Mouse (Mus musculus) heart, postnatal 14 days (tissue): ENCODE measurements at regions not wholly inside any gene's neighbourhood (a gene's known extent, or its start where the extent isn't known, plus 50 kb on each side); places are given as distances from the start of the nearest gene placed in this dataset.
A peak's percentile ranks its signal among the peaks of the same experiment; 100 is the strongest.

ENCODE experiments used
- DNase-seq, 2 experiments: peaks; one replicate each; pipeline ENCODE4 v3.0.0; 2021 to 2022
- intact Hi-C: fragments of 180-260 bp; cut with DNase I; formaldehyde crosslinking; loops from one replicate; pipeline ENCODE4 v1.15.1; 2025

DNA sequence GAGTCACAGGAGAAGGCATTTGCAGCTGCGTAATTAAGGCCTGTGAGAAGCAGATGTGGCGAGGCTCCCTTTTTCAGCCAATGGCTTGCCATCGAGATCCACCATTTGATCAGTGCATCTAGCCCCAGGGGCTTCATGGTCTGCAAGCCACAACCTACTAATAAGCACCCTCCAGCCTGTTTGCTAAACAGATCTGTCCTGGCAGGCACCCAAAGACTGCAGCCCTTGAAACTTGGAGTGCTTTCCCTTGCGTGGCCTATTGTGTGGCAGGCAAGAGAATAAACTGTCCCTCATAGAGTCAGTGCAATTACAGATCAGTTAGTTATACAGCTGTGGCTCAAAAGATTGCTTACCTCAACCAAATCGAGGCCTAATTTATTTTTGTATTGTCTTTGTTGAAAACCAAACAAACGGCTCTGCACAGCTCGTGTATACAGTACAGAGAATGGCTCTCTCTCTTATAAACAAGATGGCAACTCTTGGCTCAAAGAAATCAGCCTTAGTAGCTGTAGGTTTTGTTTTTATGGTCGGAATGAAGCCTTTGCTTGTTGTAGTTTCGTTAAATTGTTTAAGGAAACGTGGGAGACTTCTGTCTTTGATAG lies 195.9 kb upstream of the Satb2 start:
- intact Hi-C loops, result no loop called here
- DNase-seq, result peak; percentile 8 to 19

DNA sequence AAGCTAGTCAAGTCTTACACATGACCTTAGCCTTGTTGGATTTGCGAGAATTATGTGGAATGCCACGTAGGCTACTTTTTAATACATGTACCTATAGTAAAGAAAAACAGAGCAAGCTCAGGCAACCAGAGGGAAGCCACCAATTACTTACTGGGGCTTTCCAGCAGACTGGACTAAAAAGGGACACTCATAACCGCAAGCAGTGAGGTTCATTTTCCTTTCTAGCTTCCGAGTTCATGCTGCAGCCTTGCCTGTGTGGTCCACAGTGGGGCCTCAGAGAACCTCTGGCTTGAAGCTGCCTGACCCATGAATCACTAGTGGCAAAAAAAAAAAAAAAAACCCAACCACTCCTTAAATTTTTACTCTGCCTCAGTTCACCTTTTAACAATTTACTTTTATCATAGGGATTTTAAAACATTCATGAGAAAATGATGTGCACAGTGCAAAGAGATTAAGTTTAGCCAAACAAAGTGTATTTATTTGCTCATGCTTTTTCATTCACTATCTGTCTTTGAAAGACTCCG lies 188.6 kb upstream of the 1700066M21Rik start:
- intact Hi-C loops, result no loop called here
- DNase-seq, result no peak

DNA sequence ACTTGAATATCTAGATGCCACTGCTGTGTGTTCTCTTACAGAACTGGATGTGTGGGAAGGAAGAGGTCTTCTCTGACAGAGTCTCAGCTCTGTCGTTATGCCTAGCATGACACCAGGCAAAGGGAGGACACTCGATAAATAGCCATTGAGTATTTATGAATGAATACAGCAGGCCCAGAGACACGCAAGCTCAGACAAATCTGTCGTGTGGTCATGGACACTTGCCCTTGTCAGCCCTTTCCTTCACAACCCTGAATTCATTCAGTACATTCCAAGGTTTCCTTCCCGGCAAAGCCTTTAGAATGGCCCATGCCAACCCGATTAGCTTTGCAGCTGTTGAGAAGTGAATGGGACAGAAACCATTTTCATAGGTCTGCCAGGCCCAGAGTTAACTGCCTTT lies 176.1 kb upstream of the 1700066M21Rik start:
- DNase-seq, result no peak
- intact Hi-C loops, result no loop called here

DNA sequence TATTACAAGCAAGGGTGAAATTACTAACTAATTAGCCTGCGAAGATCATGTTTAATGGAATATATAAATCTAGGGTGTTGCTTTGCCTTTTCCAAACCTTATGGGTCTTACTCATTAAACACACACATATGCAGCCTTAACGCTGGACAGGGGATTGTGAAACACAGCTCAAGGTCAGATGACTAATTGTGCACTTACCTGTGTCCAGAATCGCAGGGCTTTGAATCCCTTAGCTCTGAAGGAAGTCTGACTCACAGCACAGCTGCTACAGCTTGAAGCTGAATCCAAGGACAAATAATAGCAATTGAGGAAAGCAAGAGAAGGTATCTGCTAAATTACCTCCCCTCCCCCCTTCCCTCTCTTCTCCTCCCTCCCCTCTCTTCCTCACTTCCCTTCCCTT lies 173.1 kb upstream of the 1700066M21Rik start:
- intact Hi-C loops, result loop anchor here (2.0 kb wide), 1 partner anchor 1318 kb away; no protein-coding TSS in a partner anchor

DNA sequence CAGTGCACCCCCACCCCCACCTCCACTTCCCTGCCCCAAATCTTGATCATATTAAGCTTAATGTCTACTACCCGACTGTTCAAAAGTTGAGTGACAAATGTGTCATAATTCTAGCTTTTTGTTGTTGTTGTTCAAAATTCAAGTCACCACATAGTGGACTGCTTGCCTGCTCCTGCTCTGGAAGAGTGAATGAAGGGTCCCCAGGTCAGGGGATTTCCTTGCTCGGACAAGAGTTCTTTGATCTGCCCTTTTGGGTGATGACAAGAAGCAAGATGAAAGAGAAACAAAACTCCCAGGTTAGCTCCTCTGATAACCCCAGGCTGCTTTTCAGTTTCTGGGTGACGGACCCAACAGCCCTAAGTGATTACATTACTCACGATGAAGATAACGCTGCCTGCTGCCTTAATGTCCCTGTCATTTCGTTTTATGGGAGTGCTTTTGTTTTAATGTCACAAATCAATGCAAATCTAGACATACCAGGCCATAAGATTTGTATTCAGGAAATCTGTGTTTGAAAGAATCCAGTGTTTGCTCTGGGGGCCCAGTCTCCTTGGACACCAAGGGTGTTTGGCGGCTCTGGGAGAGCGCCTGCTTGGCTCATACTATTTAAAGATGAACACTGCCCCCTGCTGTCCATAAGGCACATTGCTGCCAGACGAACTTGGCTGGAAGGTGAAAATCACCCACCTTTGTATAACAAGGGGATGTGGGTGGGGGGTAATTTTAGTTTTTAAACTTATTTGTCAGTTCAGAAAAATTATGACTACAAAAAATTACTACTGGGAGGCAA lies 172.0 kb upstream of the 1700066M21Rik start:
- intact Hi-C loops, result loop anchor here (2.0 to 5.0 kb wide), 3 partner anchors 228 to 1319 kb away; partner anchors contain the start of gene Satb2
- peak; percentile 53 to 76 for DNase-seq

More for the DNA sequence above, 173.1 kb upstream of the 1700066M21Rik start:
- no peak for DNase-seq

DNA sequence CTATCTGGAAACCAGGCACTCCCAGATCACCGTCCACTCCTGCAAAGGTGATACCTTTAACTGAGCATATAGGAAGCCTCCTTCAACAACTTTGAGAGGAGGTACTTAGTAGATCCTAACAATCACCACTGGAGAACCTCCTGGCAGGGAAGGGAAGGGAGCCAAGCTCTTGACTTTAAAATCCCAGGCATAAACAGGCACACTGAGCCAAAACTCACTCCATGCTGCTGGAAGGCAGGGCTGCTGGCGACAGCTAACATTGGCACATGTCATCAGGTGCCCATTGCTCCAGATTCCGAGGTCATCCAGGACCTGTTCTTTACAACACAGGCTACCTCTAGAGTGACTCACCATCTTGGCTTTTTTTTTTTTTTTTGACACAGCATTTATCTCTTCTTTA lies 170.9 kb upstream of the 1700066M21Rik start:
- intact Hi-C loops, result loop anchor here (5.0 kb wide), 2 partner anchors 229 to 1244 kb away; partner anchors contain the start of gene Satb2

DNA sequence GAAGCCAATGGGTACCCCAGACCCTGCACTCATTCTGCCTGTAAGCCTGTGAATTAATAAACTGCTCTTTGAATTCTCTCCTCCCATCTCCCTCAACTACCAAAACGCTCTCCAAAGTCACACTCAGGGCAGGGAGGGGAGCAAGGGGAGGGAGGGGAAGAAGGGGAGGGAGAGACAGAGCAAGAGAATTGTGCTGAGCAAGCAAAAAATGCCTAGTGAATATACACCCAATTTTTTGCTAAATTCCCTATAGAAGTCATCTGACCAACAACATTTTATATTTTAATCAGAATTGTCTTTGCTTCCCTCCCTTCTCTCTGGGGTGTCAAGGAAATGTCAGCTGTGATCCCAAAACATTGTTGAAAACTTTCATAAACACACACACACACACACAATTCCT lies 170.5 kb upstream of the 1700066M21Rik start:
- DNase-seq, result no peak

More for the DNA sequence above, 170.9 kb upstream of the 1700066M21Rik start:
- no peak for DNase-seq

DNA sequence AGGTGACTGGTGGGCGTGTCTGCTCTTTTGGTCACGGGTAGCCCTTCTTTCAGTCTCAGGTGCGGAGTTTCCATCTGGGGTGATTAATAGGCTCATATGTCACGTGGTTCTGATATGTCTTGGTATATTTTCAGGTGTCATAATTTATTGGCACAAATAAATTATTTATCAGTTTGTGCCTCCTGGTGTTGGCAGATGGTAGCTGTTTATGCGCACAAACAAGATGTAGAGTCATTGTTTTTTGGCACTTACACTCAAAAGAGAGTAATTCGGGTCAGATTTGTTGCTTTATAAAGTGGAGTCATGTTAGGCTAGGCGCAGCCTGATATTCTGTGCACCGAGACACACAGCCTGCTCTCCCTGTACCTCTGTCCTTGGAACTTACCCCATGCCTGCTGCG lies 169.0 kb upstream of the 1700066M21Rik start:
- no peak for DNase-seq
- intact Hi-C loops, result loop anchor here (5.0 kb wide), 2 partner anchors 231 to 1246 kb away; partner anchors contain the start of gene Satb2

More for the DNA sequence above, 170.5 kb upstream of the 1700066M21Rik start:
- intact Hi-C loops, result loop anchor here (5.0 kb wide), 2 partner anchors 230 to 1245 kb away; partner anchors contain the start of gene Satb2

DNA sequence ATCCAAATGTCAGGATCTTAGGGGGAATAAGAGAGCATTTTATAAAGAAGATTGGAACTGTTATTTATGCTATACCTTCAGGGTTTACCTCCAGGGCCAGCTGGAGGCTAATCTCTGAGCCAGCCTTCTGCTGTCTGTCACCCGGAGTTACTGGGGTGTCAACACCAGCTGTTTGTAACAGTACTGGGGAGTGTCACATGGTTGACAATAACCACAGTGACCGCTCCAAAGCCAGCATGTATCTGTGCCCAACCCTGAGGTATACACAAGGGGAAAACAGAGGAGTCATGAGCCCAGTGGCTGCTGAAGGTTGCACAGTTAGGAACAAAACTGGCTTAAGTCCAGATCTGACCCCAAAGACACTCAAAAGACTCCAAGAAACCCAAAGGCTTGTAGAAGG lies 168.1 kb upstream of the 1700066M21Rik start:
- DNase-seq, result no peak
- intact Hi-C loops, result loop anchor here (5.0 kb wide), 2 partner anchors 232 to 1247 kb away; partner anchors contain the start of gene Satb2

DNA sequence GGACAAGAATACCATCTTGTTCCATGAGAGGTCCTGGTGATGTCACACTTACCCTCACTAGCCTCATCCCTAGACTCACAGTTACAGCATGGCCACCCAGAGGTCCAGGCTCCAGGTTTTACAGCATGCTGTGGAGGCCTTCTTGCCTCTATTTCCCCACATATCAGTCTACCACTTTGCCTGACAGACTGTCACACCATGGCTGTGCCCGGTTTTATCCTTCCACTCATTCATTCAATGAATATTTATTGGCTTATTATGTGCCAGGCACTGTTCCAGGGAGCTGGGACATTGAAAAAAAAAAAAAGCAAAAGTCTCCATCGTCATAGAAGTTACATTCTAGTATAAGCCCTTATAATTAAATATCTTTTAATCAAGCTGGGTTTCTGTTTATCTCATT lies 166.4 kb upstream of the 1700066M21Rik start:
- no peak for DNase-seq
- intact Hi-C loops, result no loop called here

DNA sequence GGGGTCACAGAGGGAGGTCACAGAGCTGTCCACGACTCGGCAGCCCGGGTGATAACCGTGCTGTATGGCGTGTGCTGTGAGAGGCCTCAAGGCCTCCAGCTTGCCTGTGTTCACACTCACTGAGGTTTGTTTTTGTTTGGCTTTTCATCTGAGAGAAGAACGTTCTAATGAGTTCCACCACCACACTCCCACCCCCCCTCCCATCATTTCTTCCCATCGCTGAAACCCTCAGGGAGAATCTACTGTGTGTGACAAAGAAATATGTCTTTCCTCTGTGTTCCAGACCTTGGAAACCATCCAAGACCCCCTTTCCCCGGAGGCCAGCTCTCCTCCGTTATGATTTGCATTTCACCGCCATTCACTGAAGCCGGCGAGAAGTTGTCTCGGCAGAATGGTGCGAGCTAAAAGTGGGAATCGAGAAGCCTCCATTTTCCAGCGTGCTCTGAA lies 164.0 kb upstream of the 1700066M21Rik start:
- intact Hi-C loops, result no loop called here
- DNase-seq, result no peak

DNA sequence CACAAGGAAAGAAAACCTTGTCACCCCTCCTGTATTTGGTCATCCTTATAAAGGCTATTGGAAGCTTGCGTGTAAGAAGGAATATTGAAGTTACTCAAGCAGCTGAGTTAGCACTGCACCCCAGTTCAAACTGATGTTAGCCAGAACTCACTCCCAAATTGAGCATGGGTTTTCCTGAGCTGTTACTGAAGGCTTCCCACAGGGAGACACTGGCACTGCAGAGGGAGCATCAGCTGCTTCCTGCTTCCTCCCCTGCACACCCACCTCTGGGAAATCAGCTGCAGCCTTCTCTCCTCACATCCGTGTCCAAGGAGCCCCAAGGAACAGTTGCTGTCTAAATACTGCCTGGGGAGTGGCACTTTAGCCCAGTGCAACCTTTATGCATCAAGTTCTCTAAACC lies 163.2 kb upstream of the 1700066M21Rik start:
- intact Hi-C loops, result no loop called here
- no peak for DNase-seq

DNA sequence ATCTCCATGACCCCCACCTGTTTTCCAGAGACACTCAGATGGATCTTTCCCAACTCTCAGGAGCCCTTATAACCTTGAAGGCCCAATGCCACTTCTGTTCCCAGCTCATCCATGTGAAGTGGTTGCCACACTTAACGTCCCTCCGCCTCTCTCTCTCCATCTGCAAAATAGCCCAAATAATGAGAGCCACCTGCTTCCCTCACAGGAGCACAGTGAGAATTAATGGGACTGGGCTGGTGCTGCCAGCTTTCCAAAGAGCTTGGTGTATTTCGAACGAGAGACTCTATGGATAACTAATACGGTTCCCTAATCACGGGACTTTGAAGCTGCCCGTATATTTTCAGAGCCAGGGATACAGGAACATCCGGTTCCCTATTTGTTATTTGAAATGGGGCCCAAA lies 159.8 kb upstream of the 1700066M21Rik start:
- intact Hi-C loops, result no loop called here
- no peak for DNase-seq

DNA sequence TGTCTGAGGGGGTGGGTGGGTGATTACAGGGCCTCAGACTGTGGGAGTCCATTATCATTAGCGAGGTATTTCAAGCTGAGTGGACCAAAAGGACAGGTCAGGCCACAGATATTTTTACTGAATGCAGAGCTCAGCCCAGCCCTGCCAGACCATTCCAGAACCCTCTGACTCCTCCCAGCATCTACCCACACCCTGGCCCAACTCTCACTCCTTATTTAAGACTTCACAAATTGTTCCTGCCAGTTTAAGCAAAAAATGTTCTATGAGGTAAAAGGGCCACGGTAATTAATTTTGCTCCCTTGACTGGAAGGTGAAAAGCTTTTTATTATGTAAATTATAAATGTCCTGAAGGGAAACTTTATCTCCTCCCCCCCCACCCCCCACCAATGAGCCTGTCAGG lies 159.3 kb upstream of the 1700066M21Rik start:
- intact Hi-C loops, result no loop called here
- DNase-seq, result no peak

DNA sequence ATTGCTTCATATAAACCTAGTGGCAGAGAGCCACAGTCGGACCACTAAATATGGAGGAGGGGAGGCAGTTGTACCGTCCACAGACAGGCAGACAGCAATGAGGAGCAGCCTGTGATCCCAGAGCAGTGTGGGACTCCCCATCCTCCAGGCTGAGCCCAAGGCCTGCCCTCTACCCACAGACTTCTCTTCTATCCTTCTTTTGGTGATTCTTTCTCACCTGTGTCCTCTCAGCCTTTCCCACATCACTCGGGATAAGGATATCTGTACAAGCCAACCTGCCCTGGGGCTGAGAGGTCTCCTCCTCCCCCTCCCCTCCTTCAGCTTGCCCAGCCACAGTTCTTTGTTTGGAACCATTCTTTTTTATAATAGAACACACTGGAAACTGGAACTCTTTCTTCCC lies 158.8 kb upstream of the 1700066M21Rik start:
- DNase-seq, result no peak
- intact Hi-C loops, result no loop called here

DNA sequence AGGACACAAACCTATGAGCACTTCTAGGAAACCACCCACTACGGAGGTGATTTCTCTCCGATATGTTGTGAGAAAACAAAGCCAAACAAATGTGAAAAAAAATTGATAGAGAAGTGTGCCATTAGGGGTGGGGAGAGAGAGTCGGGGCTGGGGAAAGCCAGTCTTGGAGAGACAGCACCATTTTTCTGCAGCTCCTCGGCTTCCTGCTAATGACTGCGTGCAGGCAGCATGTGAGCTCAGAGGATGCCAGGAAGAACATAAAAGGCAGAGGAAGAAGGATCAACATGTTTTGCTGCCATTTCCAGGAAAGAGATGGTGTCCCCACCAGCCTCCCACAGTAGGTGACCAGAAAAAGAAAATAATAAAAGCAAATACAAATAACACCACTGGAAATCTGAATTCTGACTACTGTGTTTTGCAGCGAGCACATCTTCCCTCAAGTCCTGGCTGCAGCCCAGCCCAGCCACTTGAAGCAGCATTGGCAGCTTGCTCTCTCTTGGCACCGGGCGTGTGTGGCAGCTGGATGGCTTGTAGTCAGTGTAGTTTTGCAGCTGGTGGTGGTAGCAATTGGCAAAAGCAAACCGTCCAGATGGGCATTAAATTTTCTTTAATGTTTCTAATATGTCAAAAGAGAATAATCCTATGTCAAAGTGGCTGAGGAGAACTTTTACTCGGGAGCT lies 152.9 kb upstream of the 1700066M21Rik start:
- intact Hi-C loops, result no loop called here
- peak; percentile 40 to 55 for DNase-seq

DNA sequence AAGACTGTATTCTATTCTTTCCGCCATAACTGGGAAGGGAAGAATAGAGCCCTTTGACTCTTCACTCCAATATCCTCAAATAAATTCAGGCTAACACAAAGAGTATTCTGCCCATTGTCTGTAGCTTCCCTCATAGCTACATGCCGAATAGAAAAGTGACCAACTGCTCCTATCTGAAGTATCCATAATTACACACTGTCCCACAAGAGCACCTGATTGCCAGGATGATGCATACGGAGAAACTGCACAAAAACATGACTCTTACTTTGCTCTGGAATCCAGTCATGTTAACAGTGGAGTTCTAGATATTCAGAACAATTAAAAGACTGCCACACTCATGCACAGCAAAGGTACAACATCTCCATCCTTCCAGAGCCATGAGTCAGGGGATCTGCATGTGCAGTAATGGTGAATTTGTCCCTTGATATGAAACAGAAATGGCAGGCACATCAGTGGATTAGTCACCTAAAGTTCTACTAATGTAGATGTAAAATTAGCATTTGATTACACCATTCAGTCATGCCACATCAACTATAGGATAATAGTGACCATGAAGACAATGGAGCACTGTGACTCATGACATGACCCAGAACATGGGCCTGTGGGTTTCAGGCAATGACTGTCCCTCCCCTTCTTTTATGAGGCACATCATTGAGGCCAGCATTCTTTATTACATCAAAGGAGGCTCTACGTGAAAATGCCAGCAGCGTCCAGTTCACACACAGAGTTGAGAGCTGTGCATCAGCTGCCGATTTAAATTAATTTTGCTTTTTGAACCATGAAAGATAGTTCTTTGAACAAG lies 133.6 kb upstream of the 1700066M21Rik start:
- no peak for DNase-seq
- intact Hi-C loops, result no loop called here

DNA sequence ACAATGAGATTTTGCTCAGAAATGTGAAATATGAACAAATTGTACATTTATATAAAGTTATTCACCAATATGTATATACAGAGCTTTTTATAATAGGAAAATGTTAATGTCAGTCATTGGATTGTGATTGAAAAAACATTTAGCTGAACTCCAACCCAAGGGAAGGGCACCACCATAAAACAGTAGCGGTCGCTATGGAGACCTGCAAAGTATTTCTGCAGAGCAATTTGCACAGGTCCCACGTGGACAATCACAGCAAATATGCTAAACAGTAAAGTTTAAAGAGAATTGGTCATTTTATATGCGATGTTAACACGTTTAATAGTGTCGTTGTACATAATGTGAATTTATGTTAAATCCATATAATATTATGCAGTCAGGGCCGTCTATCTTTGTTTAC lies 117.8 kb upstream of the 1700066M21Rik start:
- no peak for DNase-seq
- intact Hi-C loops, result no loop called here

DNA sequence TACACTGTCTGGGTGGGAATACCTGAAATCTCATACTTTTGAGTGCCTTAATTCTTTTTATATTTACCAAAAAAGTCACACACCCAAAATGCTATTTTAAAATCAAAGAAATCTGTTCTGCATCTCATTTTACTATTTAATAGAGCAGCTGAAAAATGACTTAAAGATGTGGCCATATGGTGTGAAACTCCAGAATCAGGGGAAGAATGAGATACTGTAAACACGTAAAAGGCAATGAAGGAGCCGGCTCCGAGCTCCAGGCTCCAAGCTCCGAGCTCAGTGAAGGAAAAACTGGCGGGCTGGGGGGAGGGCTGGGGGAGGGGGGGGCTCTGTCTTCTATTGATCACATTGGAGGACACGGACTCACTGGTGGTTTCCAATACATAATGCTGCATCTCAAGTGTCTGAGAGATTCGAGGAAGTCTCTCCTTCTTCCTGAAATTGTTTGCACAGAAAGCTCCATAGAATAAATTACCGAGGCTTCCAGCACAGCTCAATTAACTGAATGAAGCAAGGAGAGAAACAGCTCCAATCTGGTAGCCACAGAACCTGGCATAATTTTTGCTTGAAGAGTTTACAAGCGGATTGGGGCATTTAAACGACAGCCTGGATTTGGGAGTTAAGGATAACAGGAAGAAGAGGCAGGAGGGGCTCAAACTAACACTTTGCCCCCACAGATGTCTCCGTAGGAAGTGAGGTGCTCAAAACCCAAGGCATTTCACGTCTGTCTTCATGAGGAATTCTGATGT lies 112.2 kb upstream of the 1700066M21Rik start:
- no peak for DNase-seq
- intact Hi-C loops, result loop anchor here (5.0 kb wide), 1 partner anchor 1378 kb away; no protein-coding TSS in a partner anchor
